Mouse (Mus musculus) T-helper 17 cell (primary cell): ENCODE measurements around the gene Fbxo27.

Source experiments
- in situ Hi-C, 2 experiments: fragments of 300-600 bp; cut with MboI, MseI; formaldehyde crosslinking; loops; 1 replicate in 1 of 2; 2 replicates in 1 of 2; pipeline ENCODE4 v1.15.1; 2025; ENCODE audit warnings: high pct_unique_total_duplicates in 2 of 2

Fbxo27 gene

GRCm38 (mm10) chr7:28741709-28742438 lies 49.2 kb downstream of the Fbxo27 start, which contains the start of the genes Mrps12 and Sars2:
Mrps12 (minus strand) TSS chr7:28741820.
Sars2 (plus strand) TSS chr7:28741992.
- in situ Hi-C loops, result no loop called here
